Mouse (Mus musculus) forebrain, embryonic 16.5 days (tissue): Measurements from ENCODE around the gene Gm2115. TPM values are rescaled to one million over a fixed set of nuclear protein-coding genes. Genes with fewer than 3 reads are reported as not detected.

ENCODE experiments used
- ATAC-seq: fragments of 200-750 bp; cut with Nextera tagmentation; 2 replicates; pipeline ENCODE4 v1.8.0; 2017; ENCODE audit warnings: mild to moderate bottlenecking, moderate library complexity
- H3K27ac ChIP-seq: fragments of 300-500 bp; sonication (generic); 2 replicates; pipeline ENCODE4 v1.5.1; 2014; ENCODE audit warnings: low read length, control low read depth
- H3K27me3 ChIP-seq: fragments of 300-500 bp; sonication (generic); replicated peaks from 2 replicates; pipeline ENCODE4 v1.6.1; 2014; ENCODE audit warnings: low read length; ENCODE audit not compliant: control insufficient read depth, insufficient read depth
- H3K36me3 ChIP-seq: fragments of 300-500 bp; sonication (generic); 2 replicates; pipeline ENCODE4 v1.6.1; 2014; ENCODE audit not compliant: control insufficient read depth, insufficient read depth
- H3K4me1 ChIP-seq: fragments of 300-500 bp; sonication (generic); replicated peaks from 2 replicates; pipeline ENCODE4 v1.6.1; 2014; ENCODE audit warnings: low read length; ENCODE audit not compliant: control insufficient read depth, insufficient read depth
- H3K4me2 ChIP-seq: fragments of 300-500 bp; sonication (generic); 2 replicates; pipeline ENCODE4 v1.6.1; 2014; ENCODE audit warnings: mild to moderate bottlenecking, low read length, control low read depth
- H3K4me3 ChIP-seq: fragments of 300-500 bp; sonication (generic); replicated peaks from 2 replicates; pipeline ENCODE4 v1.5.1; 2014; ENCODE audit warnings: mild to moderate bottlenecking, low read length, control low read depth
- H3K9ac ChIP-seq: fragments of 300-500 bp; sonication (generic); replicated peaks from 2 replicates; pipeline ENCODE4 v1.6.1; 2014; ENCODE audit warnings: low read depth, low read length, control low read depth
- H3K9me3 ChIP-seq: fragments of 300-500 bp; sonication (generic); 2 replicates; pipeline ENCODE4 v1.6.1; 2016; ENCODE audit warnings: low read length; ENCODE audit not compliant: control insufficient read depth
- WGBS: fragments of 180-500 bp; shearing (Covaris S2); extraction: QIAGEN DNeasy Blood & Tissue Kit; methylation state at CpG from one replicate; pipeline ENCODE4 v1.1.7; 2014; 5-methylcytosine and 5-hydroxymethylcytosine counted together
- polyA plus RNA-seq: library from polyadenylated mRNA; unstranded; fragments of >200 nt; fragmentation: Nextera tagmentation; extraction: Ambion mirVana; gene quantifications from 2 replicates; pipeline ENCODE4 v1.2.1, GENCODE M21; 2015

The Gm2115 gene
- polyA plus RNA-seq, 1 experiment from 2014 or later, result 0.23 TPM

DNA sequence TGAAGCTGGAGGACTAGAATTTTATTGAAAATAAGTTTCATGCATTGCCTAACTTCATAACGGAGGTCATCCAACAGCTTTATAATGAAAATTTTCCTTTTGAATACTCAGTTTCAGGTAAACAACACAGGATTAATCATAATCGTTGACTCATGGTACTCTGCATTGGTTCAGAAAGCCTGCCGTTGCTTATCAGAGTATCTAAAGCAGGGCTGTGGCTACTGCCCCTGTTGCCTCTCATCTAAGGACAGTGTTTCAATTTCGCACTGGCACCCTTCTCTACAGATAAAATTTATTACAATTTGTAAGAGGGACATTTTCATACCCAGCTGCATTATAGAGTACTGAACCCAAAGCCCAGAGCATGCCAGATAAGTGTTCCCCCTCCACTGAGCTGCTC, 83.7 kb downstream of the Gm2115 start:
- no peaks in the 10 kb centered on the region for H3K36me3 ChIP-seq
- H3K4me3 ChIP-seq, result no peak overlapping the region
- 92% methylated on average over 4 of the region's 4 CpGs for WGBS
- H3K9ac ChIP-seq, result no peak overlapping the region
- H3K27me3 ChIP-seq, result no peaks in the 10 kb centered on the region
- H3K4me2 ChIP-seq, result no peak overlapping the region
- ATAC-seq, result no peak
- no peaks in the 10 kb centered on the region for H3K9me3 ChIP-seq
- H3K4me1 ChIP-seq, result no peaks in the 10 kb centered on the region
- H3K27ac ChIP-seq, result no peak overlapping the region

DNA sequence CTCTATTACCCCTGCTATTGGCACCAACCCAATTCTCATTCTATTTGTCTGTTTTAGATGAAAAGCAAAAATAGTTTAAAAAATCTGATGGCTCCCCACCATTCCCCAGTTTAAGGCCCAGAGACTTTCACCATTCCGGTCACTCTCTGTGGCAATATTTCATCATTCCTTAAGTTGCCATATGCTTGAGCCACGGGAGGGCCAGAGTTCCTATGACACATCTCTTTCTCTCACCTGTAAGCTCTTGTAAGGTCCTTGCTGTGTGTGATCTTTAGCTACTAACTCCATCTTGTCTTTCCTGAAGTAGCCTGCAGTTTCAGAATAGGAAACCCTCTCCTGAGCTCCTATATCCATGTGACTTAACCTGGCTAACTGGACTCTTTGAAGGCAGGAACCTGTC, 90.2 kb downstream of the Gm2115 start:
- Histone ChIP-seq H3K36me3 (peaks cover 3% of the 10 kb centered on the region; the same call in 1 of the 2 replicates), H3K9me3 (no peaks in the 10 kb centered on the region), H3K27ac (no peak overlapping the region), H3K9ac (no peak overlapping the region), H3K4me2 (no peak overlapping the region), H3K4me3 (no peak overlapping the region), H3K27me3 (no peaks in the 10 kb centered on the region), H3K4me1 (no peaks in the 10 kb centered on the region)
- WGBS, result 92% methylated on average over 2 of the region's 2 CpGs
- ATAC-seq, result no peak

DNA sequence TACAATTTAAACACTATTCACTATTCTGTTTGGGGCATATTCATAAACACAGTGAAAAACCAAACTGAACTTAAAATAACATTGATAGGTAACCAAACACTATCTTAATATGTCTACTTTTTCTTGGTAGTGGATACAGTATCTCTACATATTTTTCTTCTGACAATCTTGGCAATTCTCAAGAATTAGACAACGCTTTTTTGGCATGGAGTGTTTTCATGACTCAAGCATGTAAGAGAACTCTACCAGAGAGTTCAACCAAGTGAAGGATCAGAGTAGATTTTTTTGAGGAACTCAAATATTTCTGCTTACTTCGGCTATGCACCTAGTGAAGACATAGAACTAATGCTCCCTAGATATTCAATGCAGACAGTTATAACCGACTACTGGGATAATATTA, 92.2 kb downstream of the Gm2115 start:
- Histone ChIP-seq H3K27me3 (no peaks in the 10 kb centered on the region), H3K9me3 (no peaks in the 10 kb centered on the region), H3K27ac (no peak overlapping the region), H3K4me2 (no peak overlapping the region), H3K9ac (no peak overlapping the region), H3K36me3 (peaks cover 8% of the 10 kb centered on the region; the same call in 1 of the 2 replicates), H3K4me1 (no peaks in the 10 kb centered on the region), H3K4me3 (no peak overlapping the region)
- WGBS, result 96% methylated on average over 3 of the region's 3 CpGs
- no peak for ATAC-seq

DNA sequence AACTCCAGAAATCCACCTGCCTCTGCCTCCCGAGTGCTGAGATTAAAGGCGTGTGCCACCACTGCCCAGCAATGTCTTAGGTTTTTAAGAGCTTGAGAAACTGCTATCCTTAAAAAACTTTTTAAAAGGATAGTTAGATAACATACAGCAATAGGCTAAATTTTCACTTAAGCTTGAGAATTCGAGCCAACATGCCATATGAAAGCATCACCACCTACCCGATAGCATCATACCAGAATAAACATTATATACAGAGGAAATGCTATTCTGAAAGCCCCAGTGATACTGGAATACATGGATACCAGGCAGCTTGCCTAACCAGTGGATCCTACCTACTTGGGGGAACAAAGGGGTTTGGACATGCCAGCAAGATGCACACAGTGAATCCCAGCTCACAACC, 95.0 kb downstream of the Gm2115 start:
- H3K36me3 ChIP-seq, result peaks cover 8% of the 10 kb centered on the region; the same call in 1 of the 2 replicates

DNA sequence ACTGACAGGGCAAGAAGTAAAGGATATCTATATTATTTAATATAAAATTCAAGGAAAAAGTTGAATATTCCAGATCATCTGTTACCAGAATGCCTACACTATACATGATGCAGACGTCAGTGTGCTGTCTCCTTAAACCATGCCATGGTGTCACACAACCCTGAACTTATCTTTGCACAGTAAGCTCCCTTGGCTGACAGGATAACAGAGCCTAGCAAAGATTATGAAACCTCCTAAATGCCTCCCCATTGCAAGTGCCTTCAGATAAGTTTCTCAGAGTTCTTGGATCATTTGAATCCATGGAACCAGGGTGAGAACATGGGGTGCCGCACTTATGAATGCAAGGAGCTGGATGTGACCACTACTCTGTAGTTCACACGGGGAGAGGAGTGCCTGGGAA, 103.1 kb downstream of the Gm2115 start:
- WGBS, result 95% methylated on average over 3 of the region's 3 CpGs
- Histone ChIP-seq H3K9me3 (no peaks in the 10 kb centered on the region), H3K4me2 (no peak overlapping the region), H3K4me3 (no peak overlapping the region), H3K4me1 (no peaks in the 10 kb centered on the region), H3K9ac (no peak overlapping the region), H3K36me3 (no peaks in the 10 kb centered on the region), H3K27me3 (no peaks in the 10 kb centered on the region), H3K27ac (no peak overlapping the region)
- ATAC-seq, result no peak

More for the DNA sequence above, 95.0 kb downstream of the Gm2115 start:
- WGBS, result 92% methylated on average over 4 of the region's 4 CpGs
- no peak overlapping the region for H3K9ac ChIP-seq
- H3K4me2 ChIP-seq, result no peak overlapping the region
- no peaks in the 10 kb centered on the region for H3K9me3 ChIP-seq
- no peak for ATAC-seq
- H3K27me3 ChIP-seq, result no peaks in the 10 kb centered on the region
- no peak overlapping the region for H3K27ac ChIP-seq
- H3K4me1 ChIP-seq, result no peaks in the 10 kb centered on the region
- H3K4me3 ChIP-seq, result no peak overlapping the region

Other genes starting within 250 kb of the Gm2115 start
- 68.6 and 70.0 TPM in 2 replicates for gene Arnt2, start 118.8 kb upstream of the Gm2115 start, polyA plus RNA-seq
- gene Fah, start 77.8 kb downstream of the Gm2115 start, polyA plus RNA-seq, result 8.3 and 10.1 TPM in 2 replicates
- 195 and 198 TPM in 2 replicates for gene Zfand6, start 161.0 kb downstream of the Gm2115 start, polyA plus RNA-seq